Mouse (Mus musculus) cerebellum, adult 11 months (tissue): ENCODE data around the gene Epha3.
A peak's percentile ranks its signal among the peaks of the same experiment; 100 is the strongest.

ENCODE experiments used
- DNase-seq: peaks from one replicate; pipeline ENCODE4 v3.0.0; 2022

The Epha3 gene

DNA sequence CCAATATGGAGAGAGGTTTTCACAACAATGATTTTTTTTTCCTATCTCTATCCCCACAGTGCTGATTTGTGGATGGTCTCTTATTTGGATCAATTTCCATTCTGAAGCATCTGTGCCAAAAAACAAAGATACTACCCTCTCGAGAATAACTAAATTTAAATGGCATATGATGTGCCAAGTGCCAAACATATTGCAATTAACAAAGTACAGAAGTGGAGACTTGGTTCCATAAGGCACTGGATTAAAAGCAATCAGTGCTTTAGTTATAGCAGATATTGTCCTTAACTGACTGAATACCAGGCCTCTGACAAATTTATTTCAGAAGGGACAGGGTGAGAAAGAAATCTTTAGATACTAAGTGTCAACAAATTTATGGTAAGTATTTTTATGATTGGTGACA lies 81.9 kb downstream of the Epha3 start:
- DNase-seq: no peak

DNA sequence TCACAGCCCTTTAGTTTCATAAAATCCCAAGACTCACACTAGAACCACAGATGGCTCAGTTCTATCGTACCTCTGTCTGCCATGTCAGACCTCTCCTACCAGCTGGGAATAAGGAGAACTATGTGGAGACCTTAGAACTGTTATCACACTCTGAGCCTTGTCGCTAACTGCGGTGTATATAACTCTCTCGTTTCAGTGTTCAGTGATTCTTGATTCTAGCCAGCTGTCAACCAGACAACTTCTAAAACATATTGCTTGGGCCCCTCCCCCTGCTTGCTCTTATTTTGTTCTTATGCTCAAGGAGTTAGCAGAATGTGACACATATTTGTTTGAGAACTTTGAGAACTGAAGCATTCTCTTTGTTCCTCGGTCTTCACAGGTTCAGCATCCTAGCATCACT lies 83.8 kb downstream of the Epha3 start:
- no peak for DNase-seq

GRCm38 (mm10) chr16:63777811-63778210 lies 86.2 kb downstream of the Epha3 start:
- DNase-seq: no peak

DNA sequence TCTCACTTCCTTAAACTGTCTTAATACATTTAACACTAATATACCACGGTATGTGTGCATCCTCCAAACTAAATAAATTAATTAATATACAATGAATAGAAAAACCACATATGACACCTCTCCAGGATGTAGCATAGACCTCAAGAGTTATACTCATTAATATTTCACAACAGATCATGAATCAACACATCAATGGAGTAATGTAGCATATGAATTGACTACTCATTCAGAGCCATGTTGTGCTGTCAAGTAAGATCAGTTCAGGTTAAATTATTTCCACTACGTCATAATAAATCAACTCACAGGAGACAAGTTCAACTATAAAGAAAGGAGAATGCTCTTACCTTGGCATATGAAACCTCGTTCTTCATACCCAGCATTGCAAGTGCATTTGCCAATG lies 91.4 kb downstream of the Epha3 start:
- DNase-seq: no peak

DNA sequence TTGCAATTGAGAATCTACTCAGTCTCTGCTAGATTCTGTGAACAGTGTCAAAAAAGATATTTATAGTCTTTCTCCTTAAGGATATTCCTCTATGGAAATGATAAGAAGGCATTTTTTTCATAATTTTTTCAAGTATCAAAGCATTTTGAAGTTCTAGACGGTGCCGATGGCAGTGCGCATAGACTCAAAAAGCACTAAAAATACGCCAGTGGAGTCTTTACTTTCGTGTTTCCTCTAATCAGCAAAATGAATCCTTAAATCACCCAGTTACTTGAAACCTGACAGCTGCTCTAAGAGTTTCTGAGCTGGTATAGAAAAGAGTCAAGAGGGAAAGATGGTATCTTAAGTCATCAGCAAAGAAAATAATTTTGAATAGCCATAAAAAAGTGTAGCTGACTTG lies 96.4 kb downstream of the Epha3 start:
- no peak for DNase-seq

GRCm38 (mm10) chr16:63761177-63761576 lies 102.8 kb downstream of the Epha3 start:
- DNase-seq: no peak

DNA sequence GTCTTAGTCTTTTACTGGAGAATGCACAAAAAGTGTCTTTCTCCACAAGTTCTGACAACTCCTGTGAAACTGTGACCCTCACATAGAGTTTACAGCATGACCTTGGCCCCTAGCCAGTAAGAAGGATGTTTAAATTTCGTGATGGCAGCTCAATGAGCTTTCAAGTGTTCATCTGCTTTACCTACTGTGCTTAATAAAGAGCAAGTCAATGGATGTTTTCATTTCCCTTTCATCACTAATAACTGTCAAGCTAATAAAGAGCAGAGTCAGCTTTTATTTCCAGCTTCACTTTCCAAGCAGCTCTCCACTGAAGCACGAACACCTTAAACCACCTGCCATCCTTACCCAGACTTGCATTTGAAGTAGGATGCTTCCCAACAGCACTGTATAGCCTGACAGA lies 103.9 kb downstream of the Epha3 start:
- no peak for DNase-seq

GRCm38 (mm10) chr16:63753052-63753451 lies 110.9 kb downstream of the Epha3 start:
- no peak for DNase-seq

DNA sequence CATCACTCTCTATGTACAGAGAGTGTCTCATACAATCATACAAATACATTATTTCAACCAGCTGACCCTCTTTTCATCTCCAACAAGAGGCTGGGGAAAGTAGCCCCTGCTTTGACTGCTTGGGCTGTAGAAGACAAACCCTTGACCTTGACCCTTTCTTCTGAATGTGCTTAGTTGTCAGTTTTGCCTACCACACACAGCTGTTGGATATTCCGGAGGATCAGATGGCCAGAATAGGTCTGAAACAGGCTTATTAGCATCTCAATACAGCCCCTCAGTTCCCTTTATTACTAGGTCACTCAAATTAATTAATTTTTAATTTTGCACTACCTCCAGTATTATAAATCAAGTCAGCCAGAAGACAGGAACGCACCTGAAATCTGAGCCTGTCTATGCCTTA lies 116.2 kb downstream of the Epha3 start:
- DNase-seq: no peak

GRCm38 (mm10) chr16:63745465-63745864 lies 118.5 kb downstream of the Epha3 start:
- DNase-seq: no peak

DNA sequence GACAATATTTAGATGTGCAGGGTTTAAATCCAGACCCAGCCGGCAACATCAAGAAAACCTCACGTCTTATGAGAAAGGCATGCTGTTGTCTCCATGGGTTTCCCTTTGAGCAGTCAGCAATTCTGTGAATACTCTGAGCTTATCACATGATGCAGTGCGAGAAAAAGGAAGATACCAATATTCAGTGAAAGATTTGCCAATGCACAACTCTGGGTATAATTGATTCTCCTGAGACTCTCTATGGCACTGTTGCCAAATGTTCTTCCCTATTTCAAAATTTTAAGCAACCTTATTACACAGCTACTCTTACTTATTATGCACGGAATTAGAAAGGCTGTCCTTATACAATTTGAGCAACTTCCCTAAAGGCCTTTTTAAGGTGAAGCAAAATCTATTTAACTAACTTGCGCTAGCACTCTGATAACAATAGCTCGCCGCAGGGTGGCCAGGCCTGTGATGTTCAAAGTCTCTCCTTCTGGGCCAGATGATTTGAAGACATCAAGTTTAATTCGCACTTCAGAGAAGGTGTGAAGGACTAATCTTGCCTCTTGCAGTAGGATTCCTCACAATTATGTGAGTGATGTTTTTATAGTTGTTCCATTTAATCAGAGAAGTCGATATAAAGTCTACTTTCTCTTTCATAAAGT lies 120.6 kb downstream of the Epha3 start:
- no peak for DNase-seq

DNA sequence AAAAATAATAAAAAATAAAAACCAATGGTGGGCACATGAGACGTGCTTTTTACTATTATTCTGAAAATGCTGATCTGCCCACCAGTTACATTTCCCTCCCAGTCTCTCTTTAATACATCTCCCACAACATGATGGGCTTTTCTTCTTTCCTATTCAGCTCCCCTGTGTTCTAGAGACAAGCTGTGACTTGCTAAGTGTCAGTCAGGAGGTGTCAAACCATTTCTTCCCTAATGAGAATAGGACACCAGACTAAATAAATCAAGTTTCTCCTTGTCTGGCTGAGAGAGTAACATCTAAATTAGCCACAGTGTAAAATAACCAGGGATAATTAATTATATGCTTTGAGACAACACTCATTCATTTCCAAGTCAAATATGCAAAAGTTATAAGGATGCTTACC lies 144.7 kb downstream of the Epha3 start:
- no peak for DNase-seq

DNA sequence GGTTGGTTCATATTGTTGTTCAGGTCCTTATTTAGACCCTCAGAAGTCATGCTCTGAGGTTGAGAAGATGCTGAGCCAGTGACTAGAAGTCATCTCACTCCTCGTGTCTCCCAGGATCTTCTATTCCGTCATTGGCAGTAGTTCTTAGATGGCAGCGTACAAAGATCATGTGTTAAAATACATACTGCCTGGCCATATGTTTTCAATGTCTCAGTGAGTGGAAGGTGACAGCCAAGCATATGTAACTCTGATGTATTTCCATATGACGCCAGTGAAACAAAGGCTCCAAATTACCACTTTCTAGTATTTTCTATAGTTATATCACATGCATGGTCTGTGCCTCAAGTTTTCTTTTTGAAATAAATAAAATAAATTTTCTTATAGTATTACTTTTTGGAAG lies 146.7 kb downstream of the Epha3 start:
- DNase-seq: no peak

- DNase-seq: no peak
Observed at GRCm38 (mm10) chr16:63706912-63707868, 156.8 kb downstream of the Epha3 start.

DNA sequence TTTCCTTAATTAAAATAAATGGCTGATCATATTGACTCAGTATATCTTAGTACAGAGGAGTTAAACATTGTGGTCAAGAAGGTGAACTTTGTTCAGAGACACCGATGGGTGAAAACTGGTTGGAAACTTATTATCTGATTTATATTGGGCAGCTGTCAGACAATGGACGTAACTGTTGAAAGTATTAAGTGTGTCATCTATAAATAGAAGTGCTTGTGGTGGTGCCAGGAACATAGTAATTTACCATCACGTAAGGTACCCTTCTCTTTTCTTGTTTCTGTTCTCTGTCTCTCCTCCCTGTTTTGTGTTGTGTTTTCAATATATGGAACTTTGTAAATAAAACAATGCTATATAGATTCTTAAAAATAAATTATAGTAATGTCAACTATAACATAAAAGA lies 174.6 kb downstream of the Epha3 start:
- no peak for DNase-seq

- DNase-seq: no peak
Observed at GRCm38 (mm10) chr16:63684211-63684610, 179.8 kb downstream of the Epha3 start.

- no peak for DNase-seq
Observed at GRCm38 (mm10) chr16:63674426-63674825, 189.5 kb downstream of the Epha3 start.

DNA sequence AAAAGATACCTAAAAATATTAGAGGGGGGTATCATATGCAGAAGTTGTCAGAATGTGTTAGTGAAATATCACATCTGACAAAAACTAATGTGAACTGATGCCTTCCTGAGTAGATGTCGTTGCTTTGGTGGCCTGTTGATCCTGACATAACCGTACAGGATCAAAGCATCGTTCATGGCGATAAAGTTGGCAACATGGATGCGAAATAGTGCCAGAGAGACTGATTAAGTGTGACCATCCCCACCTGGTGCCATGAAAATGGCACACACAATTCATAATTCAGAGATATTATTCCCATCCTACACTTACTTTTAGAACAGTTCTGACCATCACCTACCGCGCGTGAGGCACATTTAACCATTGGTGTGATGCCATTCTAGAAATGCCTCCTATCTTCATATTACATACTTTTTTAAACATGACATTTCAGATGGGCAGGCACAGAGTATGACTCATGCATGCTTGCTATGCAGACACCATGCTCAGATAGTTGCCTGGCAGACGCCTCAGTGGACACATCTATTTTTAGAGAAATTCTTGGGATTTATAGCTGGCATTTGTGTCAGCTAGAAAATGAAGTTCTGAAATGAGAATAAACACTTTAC lies 190.6 kb downstream of the Epha3 start:
- peak; percentile 22 for DNase-seq

GRCm38 (mm10) chr16:63665897-63666464 lies 198.0 kb downstream of the Epha3 start:
- DNase-seq: no peak

GRCm38 (mm10) chr16:63658302-63658974 lies 205.5 kb downstream of the Epha3 start:
- DNase-seq: no peak

DNA sequence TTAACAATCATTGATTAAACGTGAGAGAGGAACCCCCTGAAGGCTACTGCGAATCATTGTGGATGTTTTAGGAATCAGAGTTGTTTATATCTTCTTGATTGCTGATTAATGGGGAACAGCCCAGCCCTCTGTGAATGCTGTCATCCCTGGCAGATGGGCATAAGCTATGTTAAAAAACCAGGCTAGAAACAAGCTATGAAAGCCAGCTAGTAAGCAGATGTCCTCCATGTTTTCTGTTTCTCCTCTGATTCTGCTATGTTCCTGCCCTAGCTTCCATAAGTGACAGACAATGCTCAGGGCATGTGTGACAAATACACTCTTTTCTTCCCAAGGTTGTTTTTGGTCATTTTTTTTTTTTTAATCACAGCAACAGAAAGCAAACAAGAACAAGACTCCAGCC lies 206.2 kb downstream of the Epha3 start:
- DNase-seq: no peak

GRCm38 (mm10) chr16:63653393-63653918 lies 210.5 kb downstream of the Epha3 start:
- no peak for DNase-seq

DNA sequence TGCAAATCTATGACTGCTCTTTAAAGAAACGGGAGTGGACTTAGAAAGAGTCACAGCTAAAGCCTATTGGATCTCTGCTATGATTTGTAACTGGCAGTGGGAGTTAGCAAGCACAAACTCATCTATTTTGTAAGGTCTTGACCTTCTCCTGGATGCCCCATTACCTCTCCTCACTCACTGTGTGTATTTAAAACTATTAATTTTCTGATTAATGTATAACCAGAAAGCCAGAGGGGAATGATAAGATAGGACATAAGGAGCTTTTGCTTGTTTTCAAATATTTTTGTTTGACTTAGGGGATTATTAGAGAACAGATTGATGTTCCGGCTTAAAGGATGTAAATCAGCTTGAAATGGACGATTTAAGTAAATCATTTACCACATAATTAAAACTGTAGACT lies 213.2 kb downstream of the Epha3 start:
- DNase-seq: no peak
